ENCODE assay signal across 8 mouse cellular contexts in the genomic region with DNA sequence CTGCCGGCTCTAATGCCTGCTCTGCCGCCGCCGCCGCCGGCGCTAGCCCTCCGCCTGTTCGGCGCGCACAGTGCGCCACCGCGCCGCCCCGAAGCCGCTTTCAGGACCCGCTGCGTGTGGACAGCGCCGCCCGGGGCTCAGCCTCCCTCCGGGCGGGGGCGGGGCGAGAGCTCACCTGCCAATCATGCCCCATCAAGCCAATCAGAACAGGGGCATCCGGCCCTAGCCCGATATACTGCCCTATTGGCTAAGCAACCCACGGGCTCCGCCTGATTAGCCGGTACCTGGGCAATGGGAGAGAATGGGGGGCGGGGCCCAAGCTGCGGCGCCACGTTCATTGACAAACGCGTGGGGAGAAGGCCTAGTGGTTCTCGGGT. TPM values are rescaled to one million over a fixed set of nuclear protein-coding genes. Genes with fewer than 3 reads are reported as not detected.
DNase-seq lines count a peak whose midpoint lies in the region; ATAC-seq and TF ChIP-seq lines count a peak whose summit lies in the region.

No protein-coding gene starts in this region.

- H3K9me3 ChIP-seq in hindbrain, embryonic 11.5 days (ENCODE audit: control insufficient read depth, low read length) = no peaks in the 10 kb centered on the region
- H3K9me3 ChIP-seq in lung, postnatal 0 days (ENCODE audit: low read length) = no peaks in the 10 kb centered on the region

- DNase-seq in MN1 (ENCODE audit: low spot score) = peak; percentile 90
- peak; percentile 35 for DNase-seq in cerebellum, adult 9-10 months
- peak; percentile 67 for DNase-seq in frontal cortex, postnatal 10 days (ENCODE audit: low spot score in 2 of 2)
- DNase-seq in hindbrain, embryonic 11.5 days (ENCODE audit: low spot score) = peak; percentile 96
- peak; percentile 60 to 83 for DNase-seq in layer of hippocampus, postnatal 14 days (ENCODE audit: low spot score in 2 of 2)
- DNase-seq in lung, postnatal 0 days (ENCODE audit: low spot score) = peak; percentile 86
- peak; percentile 71 for DNase-seq in ovary, postnatal 10 days (ENCODE audit: low spot score)
- DNase-seq in thymus, adult 2 months = peak; percentile 83

- H3K4me3 ChIP-seq in hindbrain, embryonic 11.5 days (ENCODE audit: low read depth, low read length) = peak overlapping the region; percentile 46
- H3K4me3 ChIP-seq in lung, postnatal 0 days (ENCODE audit: low read depth, low read length) = peak overlapping the region; percentile 38
- H3K4me3 ChIP-seq in thymus, adult 2 months (ENCODE audit: control insufficient read depth, insufficient read depth, low read length) = peak overlapping the region; percentile 25; the same call in 1 of the 2 replicates

- peaks cover 3% of the 10 kb centered on the region; the same call in 1 of the 2 replicates for H3K4me1 ChIP-seq in hindbrain, embryonic 11.5 days (replicated peaks; ENCODE audit: control insufficient read depth, insufficient read depth, low read length)
- no peaks in the 10 kb centered on the region for H3K4me1 ChIP-seq in lung, postnatal 0 days (ENCODE audit: insufficient read depth, low read depth, low read length)
- peaks cover 12% of the 10 kb centered on the region; the same call in 1 of the 2 replicates for H3K4me1 ChIP-seq in thymus, adult 2 months (replicated peaks; ENCODE audit: control insufficient read depth, insufficient read depth, low read length)

- peaks cover 87% of the 10 kb centered on the region for H3K27me3 ChIP-seq in hindbrain, embryonic 11.5 days (ENCODE audit: control insufficient read depth, insufficient read depth, low read length)
- peaks cover 87% of the 10 kb centered on the region for H3K27me3 ChIP-seq in lung, postnatal 0 days (replicated peaks; ENCODE audit: insufficient read depth, low read length)
- peaks cover 19% of the 10 kb centered on the region for H3K27me3 ChIP-seq in thymus, adult 2 months (ENCODE audit: control insufficient read depth, insufficient read depth, low read length)

- TF ChIP-seq CTCF in lung, postnatal 0 days (IDR thresholded peaks at IDR 0.05) = no peak; the same call in 1 of the 2 replicates
- TF ChIP-seq CTCF in thymus, adult 2 months (IDR thresholded peaks at IDR 0.05; ENCODE audit: borderline replicate concordance, control insufficient read depth, extremely low read depth, insufficient read depth, low read length, poor library complexity) = 0 out of 2 replicates have a peak, but pooled peaks have one; percentile 22

- H3K9ac ChIP-seq in hindbrain, embryonic 11.5 days (ENCODE audit: low read depth, low read length) = no peak overlapping the region; the same call in 1 of the 2 replicates
- H3K9ac ChIP-seq in lung, postnatal 0 days (replicated peaks; ENCODE audit: low read depth) = no peak overlapping the region

- 0% methylated on average over 34 of the region's 38 CpGs for WGBS in hindbrain, embryonic 11.5 days
- under 1% methylated on average over 37 of the region's 38 CpGs for WGBS in lung, postnatal 0 days
- 1% methylated on average over 38 of the region's 38 CpGs for WGBS in thymus, adult 2 months

- peak; percentile 98 for ATAC-seq in hindbrain, embryonic 11.5 days (ENCODE audit: low FRiP score)
- peak; percentile 97 for ATAC-seq in lung, postnatal 0 days

- H3K4me2 ChIP-seq in hindbrain, embryonic 11.5 days (replicated peaks; ENCODE audit: low read depth, low read length) = peak overlapping the region; percentile 52
- H3K4me2 ChIP-seq in lung, postnatal 0 days (replicated peaks; ENCODE audit: low read depth, low read length) = peak overlapping the region; percentile 55

- TF ChIP-seq EP300 in lung, postnatal 0 days (IDR thresholded peaks at IDR 0.05) = no peak

- H3K27ac ChIP-seq in hindbrain, embryonic 11.5 days (ENCODE audit: low read depth, low read length) = no peak overlapping the region
- H3K27ac ChIP-seq in lung, postnatal 0 days (ENCODE audit: low read length) = no peak overlapping the region
- no peak overlapping the region for H3K27ac ChIP-seq in thymus, adult 2 months (ENCODE audit: control insufficient read depth, insufficient read depth, low read length)

- no peaks in the 10 kb centered on the region for H3K36me3 ChIP-seq in hindbrain, embryonic 11.5 days (ENCODE audit: control insufficient read depth, insufficient read depth, low read length)
- no peaks in the 10 kb centered on the region for H3K36me3 ChIP-seq in lung, postnatal 0 days (ENCODE audit: insufficient read depth, low read length)
- no peaks in the 10 kb centered on the region for H3K36me3 ChIP-seq in thymus, adult 2 months (ENCODE audit: control insufficient read depth, insufficient read depth, low read length)

- TF ChIP-seq POLR2A in thymus, adult 2 months (IDR thresholded peaks at IDR 0.05; ENCODE audit: control insufficient read depth, extremely low read depth, insufficient read depth, low read length, poor library complexity) = no peak

RNA-seq across cellular contexts. Expression of gene Pax5, which starts 5.9 kb away (rescaled TPM):
- 3.3 and 4.8 TPM in 2 replicates for polyA plus RNA-seq in hindbrain, embryonic 11.5 days (2014; fragmentation: Nextera tagmentation; extraction: Ambion mirVana)
- under 1 TPM; 0.14 to 0.37 TPM for total RNA-seq in layer of hippocampus, postnatal 14 days (2021)
- polyA plus RNA-seq in lung, postnatal 0 days (2015; fragmentation: Nextera tagmentation; extraction: Ambion mirVana) = 0.05 and 0.12 TPM in 2 replicates
- polyA plus RNA-seq in thymus, adult 2 months (2012; rRNA removed) = 2.7 and 4.0 TPM in 2 replicates

RNA-seq across cellular contexts. Expression of gene Zcchc7, which starts 51.3 kb away (rescaled TPM):
- polyA plus RNA-seq in hindbrain, embryonic 11.5 days (2014; fragmentation: Nextera tagmentation; extraction: Ambion mirVana) = 24.4 and 31.3 TPM in 2 replicates
- total RNA-seq in layer of hippocampus, postnatal 14 days (2021) = 10 to 100 TPM; 55.4 to 67.0 TPM
- polyA plus RNA-seq in lung, postnatal 0 days (2015; fragmentation: Nextera tagmentation; extraction: Ambion mirVana) = 40.8 and 49.6 TPM in 2 replicates
- 13.3 and 17.4 TPM in 2 replicates for polyA plus RNA-seq in thymus, adult 2 months (2012; rRNA removed)

Comparison
In these comparisons a context has a peak if more than half of its experiments do, and no peak if none do; other contexts are left out.
1. DNase-seq: peak in every context shown above with its lines; median percentile 96 in hindbrain, embryonic 11.5 days; 90 in MN1; 86 in lung, postnatal 0 days; 83 in thymus, adult 2 months; 72 in layer of hippocampus, postnatal 14 days; 71 in ovary, postnatal 10 days; 67 in frontal cortex, postnatal 10 days; 35 in cerebellum, adult 9-10 months.